Mouse (Mus musculus) lung, postnatal 10 days (tissue): ENCODE data around the gene Mical3.
A peak's percentile ranks its signal among the peaks of the same experiment; 100 is the strongest.

Source experiments
- DNase-seq: peaks from one replicate; pipeline ENCODE4 v3.0.0; 2021

Mical3 gene

DNA sequence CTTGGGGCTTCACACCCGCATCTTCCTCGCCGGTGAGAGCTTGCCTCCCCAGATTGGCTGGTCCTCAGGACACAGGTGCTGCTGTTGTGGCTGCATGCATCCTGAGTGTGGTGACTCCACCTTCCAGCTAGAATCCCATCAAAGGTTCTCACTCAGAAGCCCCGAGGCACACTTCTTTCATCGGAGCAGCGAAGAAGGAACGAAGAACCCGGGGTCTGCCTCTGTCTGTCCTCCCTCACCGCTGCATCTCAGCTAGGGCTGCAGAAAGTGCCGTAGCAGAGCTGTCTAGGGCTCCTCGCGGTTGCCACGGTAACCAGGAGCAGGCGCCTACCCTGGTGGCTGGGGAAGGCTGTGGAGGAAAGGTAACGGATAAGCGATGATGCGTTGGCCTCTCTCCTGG is at the start of gene Mical3:
Mical3 (minus strand) TSS at position 227 of the 400 bp plus-strand sequence.
- no peak for DNase-seq

DNA sequence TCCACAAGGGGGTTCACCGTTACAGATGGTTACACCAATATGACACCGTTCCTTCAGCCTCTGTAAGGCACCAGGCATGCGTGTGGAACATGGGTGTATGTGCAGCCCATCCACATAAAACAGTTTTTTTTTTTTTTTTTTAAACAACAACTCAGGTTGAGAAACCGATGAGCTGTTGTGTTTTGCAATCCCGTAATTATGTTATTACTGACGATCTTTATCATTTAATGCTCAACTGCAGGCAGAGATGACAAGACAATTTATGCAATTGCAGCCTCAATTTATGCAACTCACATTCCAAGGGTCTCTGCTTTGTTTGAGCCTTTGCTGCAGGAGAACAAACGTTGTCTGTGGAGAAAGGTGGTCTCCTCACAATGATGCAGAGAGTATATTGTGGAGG is 49.0 kb upstream of the Mical3 start:
- no peak for DNase-seq

- DNase-seq, result peak; percentile 81
These were observed 48.0 kb upstream of the Mical3 start for GRCm38 (mm10) chr6:121178700-121179358.

DNA sequence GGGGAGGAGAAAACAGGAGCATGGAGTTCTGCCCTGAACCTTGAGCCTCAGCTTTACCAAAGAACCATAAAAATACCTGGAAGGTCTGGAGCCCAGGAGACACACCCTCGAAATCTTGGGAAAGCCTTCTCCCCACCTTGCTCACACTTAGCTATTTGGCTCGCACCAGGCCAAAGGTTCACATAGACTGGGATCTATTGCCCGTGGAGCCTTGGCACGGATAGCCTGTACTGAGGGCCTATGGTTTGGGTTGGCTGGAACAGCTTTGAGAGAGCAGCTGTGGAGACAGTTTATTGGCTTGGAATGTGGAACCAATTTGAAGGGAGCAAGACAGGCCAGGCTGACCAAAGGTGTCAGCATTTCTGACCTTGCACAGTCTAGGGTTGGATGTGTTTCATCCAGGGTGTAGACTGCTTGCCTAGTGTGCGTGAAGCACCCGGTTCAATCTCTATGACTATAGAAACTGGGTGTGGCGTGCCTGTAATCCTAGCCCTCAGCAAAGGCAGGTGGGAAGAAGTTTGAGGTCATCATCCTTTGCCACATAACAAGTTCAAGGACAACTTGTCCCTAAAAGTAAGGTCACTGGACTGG is 46.4 kb upstream of the Mical3 start:
- DNase-seq, result no peak

- DNase-seq, result no peak
These were observed 45.9 kb upstream of the Mical3 start for GRCm38 (mm10) chr6:121176731-121177098.

GRCm38 (mm10) chr6:121176011-121176730 is 45.4 kb upstream of the Mical3 start:
- no peak for DNase-seq

- DNase-seq, result no peak
These were observed 44.0 kb upstream of the Mical3 start for GRCm38 (mm10) chr6:121174761-121175160.

- no peak for DNase-seq
These were observed 42.7 kb upstream of the Mical3 start for GRCm38 (mm10) chr6:121173471-121173870.

DNA sequence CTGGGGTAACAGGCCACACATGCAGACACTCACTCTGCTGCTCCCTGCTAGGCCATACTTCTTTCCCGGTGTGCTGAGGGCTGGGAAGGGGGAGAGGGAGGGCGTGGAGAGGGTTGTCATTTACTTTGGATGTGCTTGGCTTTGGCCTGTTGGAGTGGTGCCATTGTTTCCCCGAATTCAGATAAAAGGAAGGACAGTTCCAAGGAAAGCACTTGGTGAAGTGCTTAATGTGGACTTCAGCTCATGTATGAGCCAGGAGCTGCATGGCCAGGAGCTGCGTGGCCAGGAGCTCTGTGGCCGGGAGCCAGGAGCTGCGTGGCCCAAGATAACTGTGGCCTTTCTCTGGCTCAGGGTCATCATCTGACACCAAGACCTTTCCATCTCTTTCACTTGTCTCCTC is 40.3 kb upstream of the Mical3 start:
- DNase-seq, result peak; percentile 60

- DNase-seq, result no peak
These were observed 36.7 kb upstream of the Mical3 start for GRCm38 (mm10) chr6:121167381-121167975.

DNA sequence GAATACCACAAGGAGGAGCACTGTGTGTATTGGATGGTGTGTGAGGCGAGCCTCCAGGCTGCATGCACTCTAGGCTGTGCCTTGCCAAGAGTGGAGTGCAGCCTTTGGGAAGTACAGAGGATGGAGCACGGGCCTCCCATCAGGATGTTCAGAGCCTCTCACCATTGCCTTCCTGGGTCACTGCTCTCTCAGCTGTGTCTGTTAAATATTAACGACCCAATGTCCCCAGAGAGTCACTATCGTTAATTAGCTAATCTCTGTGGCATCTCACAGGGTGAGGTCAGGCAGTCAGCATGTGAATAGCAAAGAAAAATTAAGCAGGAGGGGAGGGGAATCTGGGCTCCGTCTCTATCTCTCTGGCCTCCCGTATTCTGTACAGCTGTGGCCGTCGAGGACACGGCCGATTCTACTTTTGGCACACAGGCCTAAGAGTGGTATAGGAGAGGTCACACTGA is 35.3 kb upstream of the Mical3 start:
- no peak for DNase-seq

DNA sequence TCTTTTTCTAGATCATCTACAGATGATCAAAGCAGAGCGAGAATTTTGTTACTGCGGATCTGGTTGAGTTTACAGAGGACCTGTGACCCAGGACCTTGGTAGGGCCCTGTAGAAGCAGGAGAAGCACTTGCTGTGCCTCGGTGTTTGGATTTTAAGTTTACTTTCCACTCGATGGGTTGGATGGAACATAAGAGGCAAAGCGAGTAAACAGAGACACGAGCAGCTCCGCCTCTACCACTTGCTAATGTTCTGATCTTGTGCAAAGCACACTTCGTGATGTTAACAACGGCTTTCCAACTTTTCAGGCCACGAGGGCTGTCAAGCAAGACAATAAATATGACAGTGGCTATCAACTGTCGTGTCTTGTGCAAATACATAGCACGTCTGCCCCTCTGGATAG is 31.8 kb upstream of the Mical3 start:
- no peak for DNase-seq

- DNase-seq, result no peak
These were observed 29.3 kb upstream of the Mical3 start for GRCm38 (mm10) chr6:121160126-121160525.

DNA sequence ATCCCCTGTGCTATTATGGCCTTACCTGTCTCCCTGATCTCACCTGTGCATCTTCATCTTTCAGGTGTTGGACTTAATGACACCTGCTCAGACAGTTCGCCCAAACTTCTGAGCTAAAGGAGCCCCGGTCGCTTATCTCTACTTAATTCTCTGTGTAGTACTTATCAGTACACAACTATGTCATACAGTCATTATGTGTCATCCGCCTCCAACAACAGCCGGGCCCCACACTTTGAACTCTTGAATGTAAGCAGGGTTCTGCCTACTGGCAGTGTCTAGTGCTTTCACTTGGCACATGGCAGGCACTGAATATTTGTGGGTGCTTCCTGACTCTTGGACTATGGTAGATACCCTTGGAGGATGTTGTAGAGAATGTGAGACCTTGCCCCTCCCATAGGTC is 28.8 kb upstream of the Mical3 start:
- no peak for DNase-seq

DNA sequence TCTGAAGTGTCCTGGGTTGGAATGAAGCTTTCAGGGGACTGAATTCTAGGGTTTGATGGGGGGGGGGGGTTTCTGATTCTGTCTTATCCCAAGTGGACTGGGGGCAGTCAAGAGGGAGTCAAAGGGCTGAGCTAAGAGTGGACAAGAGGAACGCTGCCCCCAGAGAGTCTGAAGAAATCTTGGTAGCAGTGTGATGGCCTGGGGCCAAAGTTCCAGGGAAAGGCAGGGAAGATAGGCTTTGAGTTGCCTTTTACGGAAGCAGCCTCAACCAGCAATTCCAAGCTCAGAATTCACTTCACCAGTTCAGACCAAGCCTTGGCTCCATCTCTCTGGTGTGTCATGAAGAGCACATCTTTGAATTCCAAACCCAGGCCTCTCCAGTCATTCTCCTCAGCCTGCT is 25.2 kb upstream of the Mical3 start:
- DNase-seq, result peak; percentile 51

DNA sequence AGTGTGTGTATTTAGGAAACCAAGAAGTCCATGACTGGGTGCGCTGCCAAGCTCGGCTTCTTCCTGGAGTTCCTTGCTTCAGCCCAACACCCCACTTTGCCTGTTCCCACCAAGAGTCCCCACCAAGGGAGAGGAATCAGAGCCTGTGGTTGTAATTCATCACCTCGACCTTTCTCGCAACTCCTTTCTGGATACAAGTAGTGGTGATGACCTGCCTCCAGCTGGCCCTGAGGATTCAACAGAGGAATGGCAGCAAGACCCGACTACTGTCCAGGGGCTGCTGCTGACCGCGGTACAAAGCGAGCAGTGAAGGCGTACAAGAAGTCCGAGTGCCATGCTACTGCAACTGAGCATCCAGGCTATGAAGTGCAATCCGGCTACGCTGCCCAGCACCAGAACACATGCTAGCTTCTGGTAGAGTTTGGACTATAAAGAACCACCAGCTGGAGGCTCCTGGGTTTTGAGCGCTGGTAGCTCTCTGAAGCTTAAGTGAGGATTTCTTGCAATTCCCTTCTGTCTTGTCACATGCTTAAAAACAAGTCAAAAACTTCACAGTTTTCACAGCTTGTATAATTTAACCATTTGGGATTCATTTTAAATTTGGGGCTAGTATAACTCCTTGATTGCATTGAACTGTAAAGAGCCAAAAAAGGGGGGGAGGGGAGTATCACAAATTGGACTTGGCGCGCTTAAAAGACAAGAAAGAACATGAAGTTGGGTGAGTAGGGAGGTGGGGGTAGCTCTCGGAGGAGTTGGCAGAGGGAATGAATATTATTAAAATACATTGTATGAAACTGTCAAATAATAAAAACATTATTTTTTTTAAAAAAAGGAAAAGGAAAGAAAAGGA is 23.9 kb upstream of the Mical3 start:
- no peak for DNase-seq

GRCm38 (mm10) chr6:121153177-121153576 is 22.4 kb upstream of the Mical3 start:
- no peak for DNase-seq

DNA sequence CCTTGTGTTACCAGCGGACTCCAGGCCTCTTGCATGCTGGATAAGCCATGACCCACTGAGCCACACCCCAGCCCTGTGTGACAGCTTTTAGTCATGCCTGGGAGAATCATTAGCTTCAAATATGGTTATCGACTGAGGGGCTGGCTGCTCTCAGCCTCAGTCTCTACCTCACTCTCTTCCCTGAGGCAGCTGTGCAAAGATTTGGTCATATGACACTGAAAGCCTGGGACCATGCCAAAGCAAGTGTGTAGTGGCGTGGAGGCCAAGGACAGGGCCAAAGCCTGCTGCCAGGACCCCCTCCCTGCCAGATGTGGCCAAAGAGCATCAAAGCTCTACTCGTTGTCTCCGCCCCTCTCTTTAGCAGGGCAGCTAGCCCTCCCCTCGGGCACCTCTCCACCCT is 20.9 kb upstream of the Mical3 start:
- peak; percentile 84 for DNase-seq

DNA sequence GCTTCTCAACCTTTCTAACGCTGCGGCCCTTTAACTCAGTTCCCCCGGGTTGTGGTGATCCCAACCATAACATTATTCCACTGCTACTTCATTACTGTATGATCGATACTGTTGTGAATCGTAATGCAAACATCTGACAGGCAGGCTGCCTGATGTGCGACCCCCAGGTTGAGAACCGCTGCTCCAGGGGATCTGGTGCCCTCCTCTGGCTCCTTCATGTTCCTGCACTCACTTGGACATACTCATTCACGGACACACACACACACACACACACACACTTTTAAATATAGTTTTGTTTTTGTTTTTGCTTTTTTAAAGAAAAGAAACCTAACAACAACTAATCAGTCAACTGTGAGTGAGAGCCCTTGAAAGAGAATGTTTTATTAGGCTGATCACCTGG is 19.3 kb upstream of the Mical3 start:
- no peak for DNase-seq

DNA sequence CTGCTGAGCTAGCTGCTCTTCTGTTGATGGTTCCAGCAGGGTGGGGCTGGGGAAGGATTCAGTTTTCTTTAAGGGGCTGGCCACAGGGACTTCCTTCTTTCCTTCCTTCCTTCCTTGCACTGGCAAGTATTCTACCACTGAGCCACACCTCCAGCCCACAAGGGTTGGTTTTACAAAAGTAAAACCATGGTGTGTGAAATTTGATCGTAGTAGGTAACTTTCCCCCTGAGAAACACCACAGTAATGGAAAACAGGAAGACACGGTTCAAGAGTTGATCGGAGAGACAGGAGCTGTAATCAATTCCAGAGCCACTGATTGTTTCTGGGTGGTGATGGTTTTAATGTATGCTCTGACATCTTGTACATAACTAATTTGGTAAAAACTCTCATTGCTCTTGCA is 18.6 kb upstream of the Mical3 start:
- no peak for DNase-seq

DNA sequence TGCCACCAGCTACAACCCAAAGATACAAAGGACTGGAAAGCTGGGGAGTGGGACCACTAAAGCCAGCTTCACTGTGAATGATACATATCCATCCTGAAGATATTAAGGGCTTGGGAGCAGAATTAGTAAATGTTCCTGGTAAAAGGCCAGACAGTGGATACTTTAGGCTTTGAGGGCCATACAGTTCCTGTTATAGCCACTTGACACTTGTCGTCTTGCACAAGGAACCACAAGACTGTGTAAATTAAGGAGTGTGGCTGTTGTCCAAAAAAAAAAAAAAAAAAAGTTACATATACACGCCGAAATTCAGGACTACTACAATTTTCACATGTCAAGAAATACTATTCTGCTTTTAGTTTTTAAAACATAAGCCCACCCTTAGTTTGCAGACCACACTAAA is 17.6 kb upstream of the Mical3 start:
- DNase-seq, result no peak

DNA sequence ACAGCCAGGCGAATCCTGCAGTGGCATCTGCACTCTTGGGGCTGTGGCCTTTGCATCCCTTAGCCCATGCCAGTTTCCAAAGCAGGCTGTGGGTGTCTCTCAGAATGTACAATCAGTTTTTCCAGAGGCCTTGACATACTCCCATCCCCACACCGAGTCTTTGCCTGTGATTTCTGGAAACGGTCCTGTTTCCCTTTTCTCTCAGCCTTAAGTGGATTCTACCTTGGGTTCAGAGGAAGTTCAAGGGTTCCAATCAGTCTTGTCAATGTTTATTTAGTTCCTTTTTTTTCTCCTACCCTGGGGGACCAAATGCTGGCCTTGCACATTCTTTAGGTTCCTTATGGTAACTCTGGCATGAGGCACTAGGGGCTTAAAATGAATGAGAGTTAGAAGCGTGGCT is 16.0 kb upstream of the Mical3 start:
- no peak for DNase-seq

GRCm38 (mm10) chr6:121145906-121146305 is 15.1 kb upstream of the Mical3 start:
- no peak for DNase-seq
